Mouse (Mus musculus): ENCODE measurements at regions not wholly inside any gene's neighbourhood (a gene's known extent, or its start where the extent isn't known, plus 50 kb on each side); places are given as distances from the start of the nearest gene placed in this dataset.

DNA sequence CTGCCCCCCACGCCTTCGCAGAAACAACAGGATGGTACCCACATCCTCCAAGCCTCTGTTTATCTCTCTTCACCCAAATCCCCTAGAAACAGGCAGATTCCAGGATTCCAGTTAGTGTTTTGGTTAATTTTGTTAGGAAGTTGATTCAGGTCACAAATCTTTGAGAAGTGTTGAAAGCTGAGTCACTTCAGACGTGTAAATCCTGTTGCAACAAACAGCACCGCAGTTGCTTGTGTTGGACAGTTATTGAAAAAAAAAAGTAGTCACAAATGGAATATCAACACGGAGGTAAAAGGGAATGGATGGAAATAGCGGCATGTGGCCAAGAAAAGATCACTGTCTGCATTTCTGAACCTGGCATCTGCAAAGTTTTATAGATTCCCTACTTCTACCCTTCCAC lies 831.0 kb downstream of the Kcnj2 start:
- H3K36me3 ChIP-seq = no peaks in the 10 kb centered on the region
- 81% methylated on average over 6 of the region's 6 CpGs for WGBS
- H3K4me2 ChIP-seq (replicated peaks) = no peak overlapping the region
- H3K9ac ChIP-seq = no peak overlapping the region
- 0 out of 2 replicates have a peak, but pooled peaks cover 3% of the 10 kb centered on the region for H3K27me3 ChIP-seq
- H3K4me3 ChIP-seq = no peak overlapping the region
- no peaks in the 10 kb centered on the region for H3K9me3 ChIP-seq
- H3K27ac ChIP-seq = no peak overlapping the region
- H3K4me1 ChIP-seq = peaks cover 7% of the 10 kb centered on the region; the same call in 1 of the 2 replicates
- ATAC-seq (ENCODE audit: low FRiP score, low read depth) = no peak

- Histone ChIP-seq H3K9me3 (no peaks in the 10 kb centered on the region), H3K4me3 (no peak overlapping the region), H3K4me2 (replicated peaks) (no peak overlapping the region), H3K4me1 (no peaks in the 10 kb centered on the region), H3K27ac (no peak overlapping the region), H3K36me3 (no peaks in the 10 kb centered on the region), H3K27me3 (no peaks in the 10 kb centered on the region), H3K9ac (no peak overlapping the region)
- no peak for ATAC-seq (ENCODE audit: low FRiP score, low read depth)
- WGBS = 66% methylated on average over 4 of the region's 4 CpGs
These were observed 838.1 kb downstream of the Kcnj2 start for GRCm38 (mm10) chr11:111904086-111904485.

- H3K36me3 ChIP-seq = no peaks in the 10 kb centered on the region
- H3K27me3 ChIP-seq = no peaks in the 10 kb centered on the region
- 58% methylated on average over 8 of the region's 8 CpGs for WGBS
- peak overlapping the region; percentile 71; the same call in 1 of the 2 replicates for H3K27ac ChIP-seq
- no peak overlapping the region for H3K9ac ChIP-seq
- no peak overlapping the region for H3K4me2 ChIP-seq (replicated peaks)
- H3K4me3 ChIP-seq = no peak overlapping the region
- H3K4me1 ChIP-seq = no peaks in the 10 kb centered on the region
- H3K9me3 ChIP-seq = no peaks in the 10 kb centered on the region
- ATAC-seq (ENCODE audit: low FRiP score, low read depth) = no peak
These were observed 847.9 kb downstream of the Kcnj2 start for GRCm38 (mm10) chr11:111913891-111914290.

GRCm38 (mm10) chr11:111926336-111926735 lies 855.7 kb upstream of the Sox9 start:
- no peak overlapping the region for H3K4me2 ChIP-seq (replicated peaks)
- no peak overlapping the region for H3K27ac ChIP-seq
- no peak overlapping the region for H3K9ac ChIP-seq
- no peaks in the 10 kb centered on the region for H3K27me3 ChIP-seq
- WGBS = 90% methylated on average over 1 of the region's 1 CpGs
- H3K4me3 ChIP-seq = no peak overlapping the region
- no peaks in the 10 kb centered on the region for H3K36me3 ChIP-seq
- ATAC-seq (ENCODE audit: low FRiP score, low read depth) = no peak
- no peaks in the 10 kb centered on the region for H3K9me3 ChIP-seq
- H3K4me1 ChIP-seq = peaks cover 4% of the 10 kb centered on the region; the same call in 1 of the 2 replicates

DNA sequence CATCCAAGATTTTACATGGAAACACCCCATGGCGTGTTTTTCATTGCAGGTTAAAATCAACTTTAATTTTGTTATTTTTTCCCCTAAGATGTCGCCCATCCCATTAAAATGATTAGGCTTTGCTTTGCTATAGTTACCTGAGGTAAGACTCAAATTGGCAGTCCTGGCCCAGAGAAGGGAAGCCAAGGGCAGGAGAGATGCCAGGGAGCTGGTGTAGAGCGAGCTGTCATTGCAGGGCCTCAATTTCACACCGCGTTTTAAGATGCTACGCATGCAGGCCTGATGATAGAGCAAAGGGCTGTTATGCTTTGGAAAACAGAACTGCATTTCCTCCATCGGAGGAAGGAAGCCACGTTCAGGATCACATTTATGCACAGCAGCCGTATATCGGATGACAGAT lies 852.7 kb upstream of the Sox9 start:
- H3K27ac ChIP-seq = no peak overlapping the region
- WGBS = 77% methylated on average over 10 of the region's 10 CpGs

DNA sequence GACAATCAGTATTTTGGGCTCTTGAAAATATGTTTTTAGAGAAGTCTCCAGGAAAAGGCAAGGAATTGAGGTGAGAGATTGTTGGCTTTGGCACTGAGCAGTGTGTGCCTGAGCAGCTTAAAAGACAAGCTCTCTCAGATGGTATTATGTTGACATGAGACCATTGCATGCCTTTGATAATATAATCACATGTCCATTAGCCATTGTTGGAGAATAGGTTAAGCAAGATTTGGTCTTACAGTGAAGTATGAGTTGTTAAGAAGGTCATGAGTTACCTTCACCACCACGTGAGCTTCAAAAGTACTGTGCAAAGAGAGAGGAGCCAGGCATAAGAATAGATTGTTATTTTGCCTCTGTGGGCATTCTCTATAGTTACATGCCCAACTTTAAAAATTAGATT lies 850.0 kb upstream of the Sox9 start:
- 85% methylated on average over 1 of the region's 1 CpGs for WGBS

More for the DNA sequence above, 852.7 kb upstream of the Sox9 start:
- no peaks in the 10 kb centered on the region for H3K9me3 ChIP-seq
- H3K4me2 ChIP-seq (replicated peaks) = no peak overlapping the region
- no peaks in the 10 kb centered on the region for H3K36me3 ChIP-seq
- no peaks in the 10 kb centered on the region for H3K27me3 ChIP-seq
- H3K4me1 ChIP-seq = peaks cover 4% of the 10 kb centered on the region; the same call in 1 of the 2 replicates
- no peak overlapping the region for H3K9ac ChIP-seq
- H3K4me3 ChIP-seq = no peak overlapping the region
- no peak for ATAC-seq (ENCODE audit: low FRiP score, low read depth)

GRCm38 (mm10) chr11:111944282-111944681 lies 837.7 kb upstream of the Sox9 start:
- Histone ChIP-seq H3K36me3 (no peaks in the 10 kb centered on the region), H3K27me3 (no peaks in the 10 kb centered on the region), H3K4me2 (replicated peaks) (no peak overlapping the region), H3K9me3 (no peaks in the 10 kb centered on the region), H3K4me1 (peaks cover 20% of the 10 kb centered on the region), H3K9ac (no peak overlapping the region), H3K4me3 (no peak overlapping the region), H3K27ac (peak overlapping the region; percentile 49; the same call in 1 of the 2 replicates)
- WGBS = 22% methylated on average over 8 of the region's 8 CpGs
- ATAC-seq (ENCODE audit: low FRiP score, low read depth) = no peak

More for the DNA sequence above, 850.0 kb upstream of the Sox9 start:
- no peaks in the 10 kb centered on the region for H3K36me3 ChIP-seq
- H3K4me1 ChIP-seq = peaks cover 4% of the 10 kb centered on the region; the same call in 1 of the 2 replicates
- H3K4me2 ChIP-seq (replicated peaks) = no peak overlapping the region
- H3K27ac ChIP-seq = no peak overlapping the region
- H3K9ac ChIP-seq = no peak overlapping the region
- no peaks in the 10 kb centered on the region for H3K27me3 ChIP-seq
- H3K4me3 ChIP-seq = no peak overlapping the region
- H3K9me3 ChIP-seq = no peaks in the 10 kb centered on the region
- ATAC-seq (ENCODE audit: low FRiP score, low read depth) = no peak

DNA sequence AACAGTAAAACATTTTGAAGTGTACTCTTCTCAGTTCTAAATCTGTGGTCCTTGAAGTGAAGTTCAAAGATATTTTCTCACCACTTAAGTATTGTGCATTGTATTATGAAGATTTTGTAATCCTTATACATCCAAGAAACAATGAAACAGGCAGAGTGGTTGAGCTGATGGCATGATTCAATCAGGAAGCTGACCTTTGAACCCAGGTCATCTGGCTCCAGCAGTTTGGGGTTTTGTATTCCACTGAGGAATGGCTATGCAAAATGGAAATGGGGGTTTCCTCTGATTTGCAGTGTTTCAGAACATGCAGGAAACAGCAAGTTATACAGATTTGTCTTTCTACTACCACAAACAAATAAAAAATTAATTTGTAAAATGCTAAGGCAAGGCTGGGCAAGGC lies 836.2 kb upstream of the Sox9 start:
- no peak overlapping the region for H3K4me3 ChIP-seq
- peaks cover 18% of the 10 kb centered on the region for H3K4me1 ChIP-seq
- H3K36me3 ChIP-seq = no peaks in the 10 kb centered on the region
- H3K4me2 ChIP-seq (replicated peaks) = no peak overlapping the region
- no peak overlapping the region for H3K9ac ChIP-seq
- H3K27ac ChIP-seq = peak overlapping the region; percentile 48; the same call in 1 of the 2 replicates
- H3K27me3 ChIP-seq = no peaks in the 10 kb centered on the region
- ATAC-seq (ENCODE audit: low FRiP score, low read depth) = no peak
- H3K9me3 ChIP-seq = no peaks in the 10 kb centered on the region

DNA sequence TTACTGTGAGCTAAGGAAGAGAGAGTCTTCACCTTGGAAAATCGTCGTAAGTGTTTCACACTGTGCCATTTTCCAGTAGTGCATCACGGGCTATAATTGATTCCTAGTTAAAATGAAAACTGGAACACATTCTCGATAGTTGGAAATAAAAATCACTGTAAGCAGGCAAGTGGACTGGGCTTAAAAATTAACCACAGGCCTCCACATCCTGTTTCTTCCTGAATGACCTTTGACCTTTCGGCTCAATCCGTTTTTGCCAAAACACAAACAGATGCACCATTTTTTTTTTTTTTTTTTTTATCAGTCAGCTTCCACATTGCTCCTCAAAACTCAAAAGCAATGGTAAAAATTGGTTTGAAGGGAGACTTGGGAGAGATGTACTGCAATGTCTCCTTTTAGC lies 834.4 kb upstream of the Sox9 start:
- no peaks in the 10 kb centered on the region for H3K27me3 ChIP-seq
- H3K9ac ChIP-seq = no peak overlapping the region
- 76% methylated on average over 6 of the region's 6 CpGs for WGBS
- H3K27ac ChIP-seq = no peak overlapping the region
- no peaks in the 10 kb centered on the region for H3K36me3 ChIP-seq
- no peaks in the 10 kb centered on the region for H3K9me3 ChIP-seq
- peaks cover 18% of the 10 kb centered on the region for H3K4me1 ChIP-seq
- no peak overlapping the region for H3K4me3 ChIP-seq
- H3K4me2 ChIP-seq (replicated peaks) = no peak overlapping the region
- no peak for ATAC-seq (ENCODE audit: low FRiP score, low read depth)

- 70% methylated on average over 5 of the region's 5 CpGs for WGBS
- no peak overlapping the region for H3K27ac ChIP-seq
- ATAC-seq (ENCODE audit: low FRiP score, low read depth) = no peak
- no peaks in the 10 kb centered on the region for H3K36me3 ChIP-seq
- no peak overlapping the region for H3K9ac ChIP-seq
- H3K27me3 ChIP-seq = no peaks in the 10 kb centered on the region
- no peaks in the 10 kb centered on the region; the same call in 1 of the 2 replicates for H3K9me3 ChIP-seq
- no peak overlapping the region for H3K4me3 ChIP-seq
- H3K4me1 ChIP-seq = 0 out of 2 replicates have a peak, but pooled peaks cover 9% of the 10 kb centered on the region
- no peak overlapping the region for H3K4me2 ChIP-seq (replicated peaks)
These were observed 828.6 kb upstream of the Sox9 start for GRCm38 (mm10) chr11:111953421-111953820.

DNA sequence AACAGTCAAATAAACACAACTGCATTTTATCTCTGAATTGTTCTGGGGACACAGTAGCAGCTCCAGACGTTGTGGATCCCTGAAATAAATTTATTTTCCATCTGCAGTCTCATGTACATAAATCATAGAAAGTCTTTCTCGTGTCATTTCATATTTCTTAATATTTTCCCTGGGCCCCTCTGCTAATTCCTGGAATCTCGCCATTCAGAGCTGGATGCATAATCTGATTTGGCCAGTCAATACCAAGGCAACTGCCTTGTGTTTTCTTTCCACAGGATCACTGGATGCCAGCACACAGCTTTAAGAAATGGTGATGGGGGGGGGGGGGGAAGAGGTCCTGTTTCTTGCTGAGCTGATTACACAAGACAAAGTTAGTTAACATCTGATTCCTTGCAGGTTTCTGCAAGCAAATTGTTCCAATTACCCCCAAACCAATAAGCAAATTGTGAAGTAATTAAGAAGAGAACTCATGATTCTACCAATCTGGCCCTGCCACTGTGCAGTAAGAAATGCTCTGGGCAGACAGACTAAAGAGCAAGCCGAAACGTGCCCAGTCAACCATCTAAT lies 824.2 kb upstream of the Sox9 start:
- H3K4me1 ChIP-seq = peaks cover 25% of the 10 kb centered on the region
- H3K9me3 ChIP-seq = no peaks in the 10 kb centered on the region; the same call in 1 of the 2 replicates
- no peak overlapping the region for H3K9ac ChIP-seq
- H3K4me3 ChIP-seq = no peak overlapping the region
- H3K36me3 ChIP-seq = no peaks in the 10 kb centered on the region
- ATAC-seq (ENCODE audit: low FRiP score, low read depth) = no peak
- H3K4me2 ChIP-seq (replicated peaks) = no peak overlapping the region
- H3K27ac ChIP-seq = no peak overlapping the region
- 42% methylated on average over 5 of the region's 5 CpGs for WGBS
- no peaks in the 10 kb centered on the region for H3K27me3 ChIP-seq

DNA sequence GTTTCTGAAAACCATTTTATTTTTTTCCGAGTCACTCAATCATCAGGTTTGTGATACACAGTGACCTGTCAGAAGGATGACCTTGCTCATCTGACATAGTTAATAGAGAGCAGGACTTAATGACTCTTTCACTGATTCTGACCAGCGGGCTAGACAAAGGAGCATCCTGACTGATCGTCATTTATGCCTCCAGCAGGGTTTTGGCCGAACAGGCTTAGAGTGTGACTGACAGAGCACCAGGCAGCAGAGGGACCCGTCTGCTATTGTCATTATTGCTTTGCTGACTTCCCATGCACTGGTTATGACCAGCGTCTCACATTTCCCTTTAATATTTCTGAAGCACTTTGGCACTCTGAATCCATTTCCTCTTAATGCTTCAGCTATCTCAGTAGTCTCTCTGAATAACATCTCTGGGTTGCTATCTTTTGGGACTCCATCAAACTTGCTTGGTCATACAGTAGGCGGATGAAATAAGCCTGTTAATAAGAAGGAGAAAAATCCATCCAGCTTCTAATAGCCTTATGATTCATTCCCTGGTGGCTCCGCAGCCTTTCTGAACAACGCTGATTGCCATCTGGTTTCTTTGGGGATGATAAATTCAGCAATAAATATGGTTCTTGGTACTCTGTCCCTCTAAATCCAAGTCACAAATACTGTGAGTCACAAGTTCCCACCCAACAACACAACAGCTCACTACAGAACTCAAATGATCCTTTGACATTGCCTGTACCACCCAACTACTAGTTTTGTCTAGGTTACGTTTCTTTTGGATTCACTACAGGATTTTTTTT lies 820.8 kb upstream of the Sox9 start:
- Histone ChIP-seq H3K9me3 (no peaks in the 10 kb centered on the region; the same call in 1 of the 2 replicates), H3K27me3 (no peaks in the 10 kb centered on the region), H3K4me3 (no peak overlapping the region), H3K9ac (no peak overlapping the region), H3K4me1 (peaks cover 30% of the 10 kb centered on the region), H3K36me3 (no peaks in the 10 kb centered on the region), H3K27ac (peak overlapping the region; percentile 49), H3K4me2 (replicated peaks) (no peak overlapping the region; the same call in 1 of the 2 replicates)
- WGBS = 32% methylated on average over 10 of the region's 10 CpGs
- 0 out of 2 replicates have a peak, but pooled peaks have one; percentile 24 for ATAC-seq (ENCODE audit: low FRiP score, low read depth)
